Mouse (Mus musculus): ENCODE measurements around the gene Ccl28.

DNA sequence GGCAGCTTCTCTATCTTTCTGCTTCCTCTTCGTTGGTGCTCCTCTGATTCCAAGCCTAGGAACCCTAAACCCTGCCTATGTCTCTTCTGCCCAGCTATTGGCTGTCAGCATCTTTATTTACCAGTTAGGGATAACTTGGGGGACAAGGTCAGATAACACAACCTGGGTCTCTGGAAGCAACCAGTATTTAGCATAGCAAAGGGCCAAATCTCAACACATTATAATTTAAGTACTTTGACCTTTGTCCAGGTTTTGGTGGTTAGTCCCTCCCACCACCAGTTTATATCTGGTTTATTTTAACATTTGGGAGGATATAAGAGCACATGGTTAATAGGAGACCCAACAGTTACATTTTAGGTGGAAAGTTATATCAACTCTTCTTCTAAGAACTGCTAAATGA, 72.9 kb downstream of the Ccl28 start:
- TF ChIP-seq CTCF (IDR thresholded peaks at IDR 0.05; ENCODE audit: extremely low read depth, insufficient read depth, insufficient read length, insufficient replicate concordance) (no peak), POLR2A (IDR thresholded peaks at IDR 0.05; ENCODE audit: low read depth, low read length) (no peak)

Data from spleen, adult 2 months (tissue).